Mouse (Mus musculus) midbrain, embryonic 16.5 days (tissue): ENCODE data around the gene Tada2b. TPM values are rescaled to one million over a fixed set of nuclear protein-coding genes. Genes with fewer than 3 reads are reported as not detected.

Source experiments
- ATAC-seq: fragments of 200-750 bp; cut with Nextera tagmentation; 2 replicates; pipeline ENCODE4 v1.8.0; 2017; ENCODE audit warnings: moderate TSS enrichment
- H3K27ac ChIP-seq: fragments of 300-500 bp; sonication (generic); 2 replicates; pipeline ENCODE4 v1.5.1; 2014; ENCODE audit warnings: mild to moderate bottlenecking, low read length, mixed read lengths
- H3K27me3 ChIP-seq: fragments of 300-500 bp; sonication (generic); 2 replicates; pipeline ENCODE4 v1.6.1; 2014; ENCODE audit warnings: low read depth, low read length, mixed read lengths; ENCODE audit not compliant: control insufficient read depth, insufficient read depth
- H3K36me3 ChIP-seq: fragments of 300-500 bp; sonication (generic); 2 replicates; pipeline ENCODE4 v1.6.1; 2014; ENCODE audit warnings: mild to moderate bottlenecking, low read length, moderate library complexity, mixed read lengths; ENCODE audit not compliant: control insufficient read depth, insufficient read depth
- H3K4me1 ChIP-seq: fragments of 300-500 bp; sonication (generic); 2 replicates; pipeline ENCODE4 v1.6.1; 2014; ENCODE audit warnings: mild to moderate bottlenecking, low read length, mixed read lengths; ENCODE audit not compliant: control insufficient read depth, insufficient read depth
- H3K4me2 ChIP-seq: fragments of 300-500 bp; sonication (generic); 2 replicates; pipeline ENCODE4 v1.6.1; 2014; ENCODE audit warnings: mild to moderate bottlenecking, low read length, mixed read lengths
- H3K4me3 ChIP-seq: fragments of 300-500 bp; sonication (generic); 2 replicates; pipeline ENCODE4 v1.5.1; 2014; ENCODE audit warnings: low read depth, mild to moderate bottlenecking, low read length, moderate library complexity, mixed read lengths
- H3K9ac ChIP-seq: fragments of 300-500 bp; sonication (generic); 2 replicates; pipeline ENCODE4 v1.6.1; 2014; ENCODE audit warnings: low read depth, low read length, mixed read lengths
- H3K9me3 ChIP-seq: fragments of 300-500 bp; sonication (generic); replicated peaks from 2 replicates; pipeline ENCODE4 v1.6.1; 2014; ENCODE audit warnings: mild to moderate bottlenecking, low read length, mixed read lengths; ENCODE audit not compliant: control insufficient read depth, poor library complexity, severe bottlenecking
- WGBS: fragments of 180-500 bp; shearing (Covaris S2); extraction: QIAGEN DNeasy Blood & Tissue Kit; methylation state at CpG from one replicate; pipeline ENCODE4 v1.1.7; 2014; 5-methylcytosine and 5-hydroxymethylcytosine counted together
- polyA plus RNA-seq: library from polyadenylated mRNA; unstranded; fragments of >200 nt; fragmentation: Nextera tagmentation; extraction: Ambion mirVana; gene quantifications from 2 replicates; pipeline ENCODE4 v1.2.1, GENCODE M21; 2015

Gene Tada2b
- polyA plus RNA-seq, 1 experiment from 2014 or later = 2.9 TPM

GRCm38 (mm10) chr5:36489225-36489624 is 5.1 kb upstream of the Tada2b start:
- H3K9ac ChIP-seq = no peak overlapping the region
- no peaks in the 10 kb centered on the region for H3K9me3 ChIP-seq
- 54% methylated on average over 2 of the region's 2 CpGs for WGBS
- no peaks in the 10 kb centered on the region for H3K27me3 ChIP-seq
- ATAC-seq = no peak
- no peak overlapping the region for H3K4me3 ChIP-seq
- H3K27ac ChIP-seq = no peak overlapping the region
- no peak overlapping the region for H3K4me2 ChIP-seq
- peaks cover 7% of the 10 kb centered on the region for H3K4me1 ChIP-seq
- peaks cover 20% of the 10 kb centered on the region for H3K36me3 ChIP-seq

- 45% methylated on average over 19 of the region's 19 CpGs for WGBS
- H3K4me1 ChIP-seq = peaks cover 29% of the 10 kb centered on the region
- peak overlapping the region; percentile 93 for H3K4me2 ChIP-seq
- H3K27ac ChIP-seq = no peak overlapping the region
- H3K36me3 ChIP-seq = no peaks in the 10 kb centered on the region
- no peaks in the 10 kb centered on the region for H3K27me3 ChIP-seq
- peak overlapping the region; percentile 66; the same call in 1 of the 2 replicates for H3K9ac ChIP-seq
- H3K4me3 ChIP-seq = peak overlapping the region; percentile 92
- ATAC-seq = no peak
- no peaks in the 10 kb centered on the region for H3K9me3 ChIP-seq
Observed at GRCm38 (mm10) chr5:36485306-36485705, 1.2 kb upstream of the Tada2b start.

- under 1% methylated on average over 48 of the region's 58 CpGs for WGBS
- H3K27ac ChIP-seq = peak overlapping the region; percentile 83
- H3K9ac ChIP-seq = peak overlapping the region; percentile 92
- H3K9me3 ChIP-seq = no peaks in the 10 kb centered on the region
- ATAC-seq = peak; percentile 41
- H3K36me3 ChIP-seq = no peaks in the 10 kb centered on the region
- H3K4me2 ChIP-seq = peak overlapping the region; percentile 94
- peaks cover 29% of the 10 kb centered on the region for H3K4me1 ChIP-seq
- H3K4me3 ChIP-seq = peak overlapping the region; percentile 92
- no peaks in the 10 kb centered on the region for H3K27me3 ChIP-seq
Observed at GRCm38 (mm10) chr5:36483203-36484101, 633 bp downstream of the Tada2b start.

- Histone ChIP-seq H3K4me1 (peaks cover 29% of the 10 kb centered on the region), H3K36me3 (no peaks in the 10 kb centered on the region), H3K9me3 (no peaks in the 10 kb centered on the region), H3K9ac (no peak overlapping the region), H3K27me3 (no peaks in the 10 kb centered on the region), H3K4me3 (no peak overlapping the region), H3K4me2 (no peak overlapping the region), H3K27ac (no peak overlapping the region)
- WGBS = 63% methylated on average over 1 of the region's 1 CpGs
- ATAC-seq = no peak
Observed at GRCm38 (mm10) chr5:36481114-36481513, 3.0 kb downstream of the Tada2b start.

GRCm38 (mm10) chr5:36480398-36480797 is 3.7 kb downstream of the Tada2b start:
- H3K9ac ChIP-seq = no peak overlapping the region
- H3K4me3 ChIP-seq = no peak overlapping the region
- no peak overlapping the region for H3K27ac ChIP-seq
- no peaks in the 10 kb centered on the region for H3K9me3 ChIP-seq
- 96% methylated on average over 4 of the region's 4 CpGs for whole genome bisulfite sequencing
- peaks cover 29% of the 10 kb centered on the region for H3K4me1 ChIP-seq
- H3K4me2 ChIP-seq = no peak overlapping the region
- ATAC-seq = no peak
- H3K36me3 ChIP-seq = no peaks in the 10 kb centered on the region
- H3K27me3 ChIP-seq = no peaks in the 10 kb centered on the region

GRCm38 (mm10) chr5:36479735-36480134 is 4.3 kb downstream of the Tada2b start:
- Histone ChIP-seq H3K36me3 (no peaks in the 10 kb centered on the region), H3K4me3 (no peak overlapping the region), H3K4me1 (peaks cover 22% of the 10 kb centered on the region), H3K27ac (no peak overlapping the region), H3K9me3 (no peaks in the 10 kb centered on the region), H3K27me3 (no peaks in the 10 kb centered on the region), H3K9ac (no peak overlapping the region), H3K4me2 (no peak overlapping the region)
- 66% methylated on average over 2 of the region's 2 CpGs for WGBS
- ATAC-seq = no peak

GRCm38 (mm10) chr5:36478540-36479420 is 5.3 kb downstream of the Tada2b start:
- ATAC-seq = no peak

GRCm38 (mm10) chr5:36477486-36477885 is 6.6 kb downstream of the Tada2b start:
- Histone ChIP-seq H3K4me3 (no peak overlapping the region), H3K27ac (no peak overlapping the region), H3K9ac (no peak overlapping the region), H3K36me3 (peaks cover 7% of the 10 kb centered on the region), H3K27me3 (no peaks in the 10 kb centered on the region), H3K4me2 (no peak overlapping the region), H3K4me1 (peaks cover 15% of the 10 kb centered on the region), H3K9me3 (no peaks in the 10 kb centered on the region)
- ATAC-seq = no peak
- 97% methylated on average over 3 of the region's 3 CpGs for WGBS

More at GRCm38 (mm10) chr5:36478540-36479420, 5.3 kb downstream of the Tada2b start:
- Histone ChIP-seq H3K4me2 (no peak overlapping the region), H3K9me3 (no peaks in the 10 kb centered on the region), H3K36me3 (peaks cover 3% of the 10 kb centered on the region), H3K9ac (no peak overlapping the region), H3K4me1 (peaks cover 22% of the 10 kb centered on the region), H3K27ac (no peak overlapping the region), H3K4me3 (no peak overlapping the region), H3K27me3 (no peaks in the 10 kb centered on the region)
- 89% methylated on average over 6 of the region's 6 CpGs for WGBS
